ENCODE assay signal across 8 mouse cellular contexts in genomic region chr9:101075091-101075581, GRCm38 (mm10). TPM values are rescaled to one million over a fixed set of nuclear protein-coding genes. Genes with fewer than 3 reads are reported as not detected.
DNase-seq lines count a peak whose midpoint lies in the region; ATAC-seq and TF ChIP-seq lines count a peak whose summit lies in the region.

No protein-coding gene starts in this region.

- no peaks in the 10 kb centered on the region for H3K27me3 ChIP-seq in G1E (ENCODE audit: insufficient read depth, low read length)
- H3K27me3 ChIP-seq in forebrain, embryonic 13.5 days: no peaks in the 10 kb centered on the region
- H3K27me3 ChIP-seq in intestine, embryonic 16.5 days (replicated peaks; ENCODE audit: control insufficient read depth, insufficient read depth, low read length): no peaks in the 10 kb centered on the region

- H3K4me2 ChIP-seq in forebrain, embryonic 13.5 days: peak overlapping the region; percentile 93
- H3K4me2 ChIP-seq in intestine, embryonic 16.5 days (ENCODE audit: low read depth, low read length): peak overlapping the region; percentile 69

- peaks cover 28% of the 10 kb centered on the region for H3K4me1 ChIP-seq in G1E (ENCODE audit: insufficient read depth, low read depth, low read length)
- H3K4me1 ChIP-seq in forebrain, embryonic 13.5 days: peaks cover 42% of the 10 kb centered on the region
- H3K4me1 ChIP-seq in intestine, embryonic 16.5 days (ENCODE audit: control insufficient read depth, insufficient read depth, low read length): peaks cover 19% of the 10 kb centered on the region
- H3K4me1 ChIP-seq in lung, adult 2 months (ENCODE audit: control insufficient read depth, insufficient read depth, low read length): peaks cover 16% of the 10 kb centered on the region

- DNase-seq in 416B (ENCODE audit: low read depth): peak; percentile 58
- no peak for DNase-seq in G1E (ENCODE audit: low spot score)
- peak; percentile 56 for DNase-seq in lung, adult 2 months
- no peak for DNase-seq in Muller cell, postnatal 12 days (ENCODE audit: inconsistent ontology term)

- TF ChIP-seq CTCF in G1E (IDR thresholded peaks at IDR 0.05; ENCODE audit: low read depth, low read length): no peak
- TF ChIP-seq CTCF in lung, adult 2 months (IDR thresholded peaks at IDR 0.05; ENCODE audit: insufficient read depth, low read length): no peak

- peak overlapping the region; percentile 95 for H3K4me3 ChIP-seq in G1E (ENCODE audit: low read depth, low read length)
- peak overlapping the region; percentile 100 for H3K4me3 ChIP-seq in forebrain, embryonic 13.5 days
- peak overlapping the region; percentile 72 for H3K4me3 ChIP-seq in intestine, embryonic 16.5 days (ENCODE audit: low read length)
- peak overlapping the region; percentile 96 for H3K4me3 ChIP-seq in lung, adult 2 months (replicated peaks; ENCODE audit: extremely low read depth, low read depth, low read length)

- H3K9me3 ChIP-seq in G1E (replicated peaks): 0 out of 2 replicates have a peak, but pooled peaks cover under 1% of the 10 kb centered on the region
- no peaks in the 10 kb centered on the region for H3K9me3 ChIP-seq in forebrain, embryonic 13.5 days (replicated peaks)
- no peaks in the 10 kb centered on the region for H3K9me3 ChIP-seq in intestine, embryonic 16.5 days (ENCODE audit: control insufficient read depth, low read length)

- ATAC-seq in G1E (ENCODE audit: extremely low read depth, insufficient number of reproducible peaks, low FRiP score, poor library complexity, severe bottlenecking): no peak
- ATAC-seq in forebrain, embryonic 13.5 days: no peak
- no peak for ATAC-seq in intestine, embryonic 16.5 days
- ATAC-seq in neutrophil, adult 5-6 weeks (ENCODE audit: extremely low read depth, insufficient number of reproducible peaks, low FRiP score, poor library complexity, severe bottlenecking): peak; percentile 10; the same call in 1 of the 2 replicates
- no peak for ATAC-seq in megakaryocyte-erythroid progenitor cell, adult 5-6 weeks (replicated peaks; ENCODE audit: low FRiP score, low TSS enrichment, poor library complexity, severe bottlenecking)

- no peak for TF ChIP-seq POLR2A in lung, adult 2 months (IDR thresholded peaks at IDR 0.05; ENCODE audit: borderline replicate concordance, extremely low read depth, low read depth, low read length)

- peaks cover 38% of the 10 kb centered on the region for H3K36me3 ChIP-seq in G1E (replicated peaks)
- H3K36me3 ChIP-seq in forebrain, embryonic 13.5 days (ENCODE audit: poor library complexity, severe bottlenecking): no peaks in the 10 kb centered on the region
- no peaks in the 10 kb centered on the region for H3K36me3 ChIP-seq in intestine, embryonic 16.5 days (ENCODE audit: control insufficient read depth, insufficient read depth, low read length)

- H3K27ac ChIP-seq in forebrain, embryonic 13.5 days: peak overlapping the region; percentile 99
- H3K27ac ChIP-seq in intestine, embryonic 16.5 days (ENCODE audit: low read length): peak overlapping the region; percentile 100

- H3K9ac ChIP-seq in forebrain, embryonic 13.5 days: peak overlapping the region; percentile 99
- H3K9ac ChIP-seq in intestine, embryonic 16.5 days (ENCODE audit: low read depth, low read length): peak overlapping the region; percentile 99

- WGBS in forebrain, embryonic 13.5 days: under 1% methylated on average over 25 of the region's 25 CpGs
- under 1% methylated on average over 25 of the region's 25 CpGs for WGBS in intestine, embryonic 16.5 days
- WGBS in lung, adult 2 months: under 1% methylated on average over 25 of the region's 25 CpGs

RNA-seq across cellular contexts. Expression of gene Msl2, which starts 1.2 kb away (rescaled TPM):
- total RNA-seq in G1E (2014; fragmentation: Nextera tagmentation): 111 and 126 TPM in 2 replicates
- 29.1 and 29.6 TPM in 2 replicates for total RNA-seq in G1E (2017)
- polyA plus RNA-seq in G1E (2012): 21.7 and 24.9 TPM in 2 replicates
- polyA plus RNA-seq in forebrain, embryonic 13.5 days (2015; fragmentation: Nextera tagmentation; extraction: Ambion mirVana): 5.7 and 6.1 TPM in 2 replicates
- 2.6 TPM in 2 replicates for polyA plus RNA-seq in intestine, embryonic 16.5 days (2015; fragmentation: Nextera tagmentation; extraction: Ambion mirVana)
- 28.4 and 33.4 TPM in 2 replicates for polyA plus RNA-seq in lung, adult 2 months (2012; rRNA removed)
- 83.0 and 91.0 TPM in 2 replicates for total RNA-seq in neutrophil, adult 5-6 weeks (2017)
- total RNA-seq in megakaryocyte-erythroid progenitor cell, adult 5-6 weeks (2014; fragmentation: Nextera tagmentation): 50.4 and 86.2 TPM in 2 replicates
- total RNA-seq in megakaryocyte-erythroid progenitor cell, adult 5-6 weeks (2017): 50.3 and 52.2 TPM in 2 replicates

RNA-seq across cellular contexts. Expression of gene Pccb, which starts 40.4 kb away (rescaled TPM):
- 11.2 and 15.5 TPM in 2 replicates for total RNA-seq in G1E (2014; fragmentation: Nextera tagmentation)
- total RNA-seq in G1E (2017): 14.0 and 15.2 TPM in 2 replicates
- polyA plus RNA-seq in G1E (2012): 51.1 and 55.5 TPM in 2 replicates
- 18.8 and 20.7 TPM in 2 replicates for polyA plus RNA-seq in forebrain, embryonic 13.5 days (2015; fragmentation: Nextera tagmentation; extraction: Ambion mirVana)
- polyA plus RNA-seq in intestine, embryonic 16.5 days (2015; fragmentation: Nextera tagmentation; extraction: Ambion mirVana): 29.8 and 30.9 TPM in 2 replicates
- polyA plus RNA-seq in lung, adult 2 months (2012; rRNA removed): 50.1 and 63.8 TPM in 2 replicates
- 6.3 and 7.3 TPM in 2 replicates for total RNA-seq in neutrophil, adult 5-6 weeks (2017)
- total RNA-seq in megakaryocyte-erythroid progenitor cell, adult 5-6 weeks (2014; fragmentation: Nextera tagmentation): 27.7 and 37.8 TPM in 2 replicates
- total RNA-seq in megakaryocyte-erythroid progenitor cell, adult 5-6 weeks (2017): 23.4 and 33.2 TPM in 2 replicates

Comparison
In these comparisons a context has a peak if more than half of its experiments do, and no peak if none do; other contexts are left out.
1. DNase-seq: peak in 416B (single experiment) and lung, adult 2 months (single experiment); none in G1E (single experiment) and Muller cell, postnatal 12 days (single experiment).
2. Peak in every context shown above with its lines, with median percentiles within 50 percentile points of each other: H3K4me3 ChIP-seq.